Mouse (Mus musculus) retina, postnatal 1 day (tissue): ENCODE results near the gene Inka2.
"Not testable (repeated sequence)": the region's sequence is repeated elsewhere in the genome, so short reads cannot be mapped to it uniquely, and the experiment has no call there.

Experiments
- DNase-seq: peaks from one replicate; pipeline ENCODE4 v3.0.0-alpha.2; 2012

Inka2 gene

DNA sequence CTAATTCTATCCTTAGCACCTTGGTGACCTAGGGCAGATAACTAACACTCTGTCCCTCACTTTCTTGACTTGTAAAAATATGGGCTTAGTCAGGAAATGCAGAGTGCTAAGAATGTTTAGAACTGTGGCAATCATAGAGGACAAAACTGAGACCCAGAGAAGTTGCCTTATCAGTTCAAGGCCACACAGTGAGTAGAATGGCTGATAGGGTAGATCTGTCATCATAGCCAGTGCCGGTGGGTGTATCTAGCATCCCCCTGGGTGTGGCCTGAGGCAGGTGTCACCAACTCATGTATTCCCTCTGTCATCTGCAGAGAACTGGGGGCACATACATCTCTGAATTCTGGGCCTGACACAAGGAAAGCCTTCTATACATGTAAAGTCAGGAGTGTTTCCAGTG, 6.1 kb upstream of the Inka2 start:
- no peak for DNase-seq

DNA sequence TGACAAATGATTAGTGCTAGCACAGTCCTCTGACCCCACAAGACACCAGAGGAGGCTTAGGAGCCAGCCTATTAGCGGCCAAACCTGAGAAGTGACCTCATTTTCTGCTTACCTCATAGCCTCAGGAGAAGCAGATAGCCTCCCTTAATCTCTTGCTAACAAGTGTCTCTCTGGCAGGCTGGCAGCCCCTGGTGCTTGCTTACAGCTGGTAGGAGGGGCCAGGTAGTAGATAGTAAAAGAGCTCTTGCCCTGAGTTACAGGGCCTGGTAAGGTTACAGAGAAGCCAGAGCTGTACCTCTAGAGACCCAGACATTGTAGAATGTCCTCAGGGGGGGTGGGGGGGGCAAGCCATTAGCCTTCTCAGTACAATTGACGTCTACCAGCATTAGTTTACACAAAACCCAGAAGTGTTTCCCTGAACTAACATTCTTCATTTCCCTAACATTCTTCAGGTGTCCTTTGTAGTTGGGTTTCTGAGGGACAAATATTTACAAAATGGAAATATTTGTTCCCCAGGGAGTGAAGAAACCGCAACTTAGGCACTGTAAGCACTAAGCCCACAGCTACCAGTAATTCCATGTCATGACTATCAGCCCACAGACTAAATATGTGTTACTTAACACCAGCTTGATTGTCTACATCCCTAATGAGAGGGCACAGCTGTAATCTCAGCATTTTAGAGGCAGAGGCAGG, 5.0 kb upstream of the Inka2 start:
- DNase-seq, result peak; percentile 65

DNA sequence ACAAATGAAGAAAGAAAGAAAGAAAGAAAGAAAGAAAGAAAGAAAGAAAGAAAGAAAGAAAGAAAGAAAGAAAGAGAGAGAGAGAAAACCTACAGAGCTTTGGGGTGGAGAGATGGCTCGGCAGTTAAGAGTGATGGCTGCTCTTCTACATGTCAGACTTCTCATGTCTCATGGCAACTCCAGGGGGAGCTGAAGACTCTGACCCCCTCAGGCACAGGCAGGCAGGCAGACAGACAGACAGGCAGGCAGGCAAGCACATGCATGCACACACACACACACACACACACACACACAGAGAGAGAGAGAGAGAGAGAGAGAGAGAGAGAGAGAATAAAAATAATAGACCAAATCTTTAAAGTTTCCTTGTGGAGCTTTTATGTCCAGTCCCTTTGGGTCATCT, 3.6 kb upstream of the Inka2 start:
- DNase-seq, result not testable (repeated sequence)

DNA sequence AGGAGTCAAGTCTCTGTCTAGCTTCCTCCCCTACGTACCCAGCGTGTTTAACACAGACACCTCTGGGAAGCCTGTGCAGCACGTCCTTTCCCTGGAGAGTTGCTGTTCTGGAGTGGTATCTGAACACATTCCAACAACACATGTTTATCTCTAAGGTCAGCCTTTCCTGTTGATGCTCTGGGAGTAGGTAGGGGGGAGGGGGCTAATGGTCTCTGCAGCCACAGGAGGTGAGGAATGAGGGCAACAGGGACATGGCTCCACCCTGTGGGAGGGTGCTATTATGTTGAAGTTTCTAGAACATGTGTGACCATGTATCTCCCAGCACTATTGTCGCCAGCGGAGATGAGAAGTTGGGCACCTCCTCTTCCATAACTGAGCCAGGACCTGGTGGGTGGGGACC, 3.0 kb upstream of the Inka2 start:
- no peak for DNase-seq

DNA sequence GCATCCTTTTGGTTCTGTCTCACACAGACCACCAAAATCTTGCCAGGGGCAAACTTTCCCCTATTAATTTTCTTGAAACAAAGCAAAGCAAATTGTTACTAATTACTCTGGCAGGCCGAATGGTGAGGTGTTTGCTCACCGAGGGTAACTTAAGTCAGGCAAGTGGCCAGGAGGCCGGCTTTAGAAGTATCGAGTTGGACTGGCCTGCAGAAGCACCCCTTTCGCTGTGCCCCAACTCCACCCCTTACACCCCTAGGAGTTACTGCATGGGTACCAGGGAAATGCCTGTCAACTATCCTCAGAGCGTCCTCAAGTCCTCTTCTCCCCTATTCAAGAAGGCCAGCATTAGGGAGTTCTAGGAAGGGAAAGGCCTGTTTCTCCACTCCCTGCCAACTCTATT, 828 bp upstream of the Inka2 start:
- no peak for DNase-seq

DNA sequence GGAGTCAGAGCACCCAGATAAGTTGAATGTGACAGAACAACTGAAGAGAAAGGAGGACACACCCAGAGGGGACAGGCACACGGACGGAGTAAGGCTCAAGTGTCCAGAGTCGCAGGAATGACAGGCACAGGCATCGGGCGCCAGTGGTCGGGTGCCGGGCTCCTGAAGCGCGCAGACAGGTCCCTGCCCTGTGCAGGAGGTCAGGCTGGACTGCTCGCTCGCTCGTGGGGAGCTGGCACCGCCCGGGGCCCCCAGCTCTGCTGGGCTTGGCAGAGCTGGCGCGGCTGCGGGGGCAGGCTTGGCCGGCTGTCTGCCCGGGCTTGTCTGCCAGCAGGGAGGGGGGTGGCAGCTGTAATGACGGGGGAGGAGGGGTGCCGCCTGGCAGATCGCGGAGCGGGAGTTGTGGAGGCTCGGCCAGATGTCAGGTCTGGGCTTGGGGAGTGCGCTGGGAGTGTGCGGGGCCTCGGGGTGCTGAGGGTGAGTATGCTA, 706 bp downstream of the Inka2 start:
- peak; percentile 78 for DNase-seq

DNA sequence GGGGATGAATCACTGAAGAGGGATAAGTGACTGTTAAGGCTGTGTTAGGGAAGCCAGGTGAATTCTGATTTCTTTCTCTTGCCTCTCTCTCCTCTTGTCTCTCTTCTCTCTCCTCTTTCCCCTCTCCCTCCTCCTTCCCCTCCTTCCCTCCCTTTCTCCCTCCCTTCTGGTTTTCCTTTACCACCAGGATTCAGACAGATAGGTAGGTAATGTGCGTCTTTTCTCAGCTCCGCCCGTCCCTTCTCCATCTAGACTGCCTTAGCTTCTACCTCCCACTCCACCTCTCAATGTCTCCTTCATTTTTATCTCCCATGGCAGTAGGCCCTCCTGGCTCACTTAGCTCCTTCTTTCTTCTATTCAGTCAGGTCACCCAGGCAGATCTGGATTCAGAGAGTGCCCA, 1.2 kb downstream of the Inka2 start:
- DNase-seq, result no peak

DNA sequence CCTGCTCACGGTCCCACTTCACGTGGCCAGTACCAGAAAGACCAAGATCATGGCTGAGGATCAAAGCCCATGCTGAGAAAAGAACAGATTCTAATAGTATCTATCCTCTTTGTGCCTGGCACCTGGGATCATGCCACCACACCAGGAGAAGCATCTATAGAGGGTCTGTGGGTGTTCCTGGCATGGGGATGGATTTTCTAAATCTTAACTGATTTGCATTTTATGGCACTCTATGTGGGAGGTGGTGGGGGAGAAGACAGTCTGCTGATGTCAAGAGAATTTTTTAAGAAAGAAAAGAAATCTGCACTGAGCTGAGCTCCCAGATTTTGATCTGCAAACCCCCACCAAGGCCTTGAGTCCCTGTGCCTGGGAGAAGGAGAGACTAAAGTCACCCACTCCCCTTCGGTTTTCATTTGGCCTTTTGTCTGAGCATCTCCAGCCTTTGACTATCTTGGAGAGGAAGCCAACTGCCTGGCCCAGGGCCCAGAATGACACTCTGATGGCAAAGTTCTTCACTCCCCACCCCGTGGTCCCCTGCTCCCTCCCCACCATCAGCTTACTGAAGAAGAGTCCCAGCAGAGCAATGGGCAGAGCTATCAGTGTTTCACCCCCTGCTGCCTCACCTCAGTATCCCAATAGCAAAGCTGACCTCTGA, 2.1 kb downstream of the Inka2 start:
- DNase-seq, result no peak

DNA sequence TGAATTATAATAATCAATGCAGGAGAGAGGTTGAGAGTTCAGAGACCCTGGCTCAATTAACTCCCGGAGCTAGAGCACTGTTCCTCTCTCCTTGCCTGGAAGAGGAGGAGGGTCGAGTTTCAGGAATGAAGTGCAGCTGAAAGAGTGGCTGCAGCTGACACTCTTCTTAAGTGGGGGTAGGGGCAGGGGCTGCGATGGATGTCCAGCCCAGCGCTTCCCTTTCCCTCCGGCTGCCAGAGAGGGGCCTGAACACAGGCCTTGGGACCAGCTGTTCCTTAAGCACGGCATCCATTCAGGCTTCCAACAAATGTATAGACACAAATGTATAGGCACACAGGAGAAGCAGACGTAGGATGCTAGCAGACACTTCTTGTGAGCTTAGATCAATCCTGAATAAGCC, 3.2 kb downstream of the Inka2 start:
- no peak for DNase-seq

DNA sequence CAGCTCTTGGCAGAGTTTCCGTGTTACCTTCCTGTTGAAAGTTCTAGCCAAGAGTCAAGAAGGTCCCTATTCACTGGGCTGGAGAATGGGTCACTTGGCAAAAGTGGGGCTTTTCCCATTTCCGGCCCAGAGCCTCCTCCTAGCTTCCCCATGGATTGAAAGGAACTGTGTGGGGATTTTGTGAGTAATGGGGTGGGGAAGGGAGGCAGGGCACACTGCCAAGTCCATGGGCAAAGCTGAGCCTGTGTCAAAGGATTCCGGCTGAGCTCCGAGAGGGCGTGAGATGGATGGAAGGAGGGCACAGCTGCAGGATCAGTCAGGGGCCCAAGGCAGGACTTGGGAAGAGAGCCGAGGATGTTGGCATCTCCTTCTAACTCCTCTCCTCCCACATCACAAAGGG, 5.8 kb downstream of the Inka2 start:
- peak; percentile 57 for DNase-seq

DNA sequence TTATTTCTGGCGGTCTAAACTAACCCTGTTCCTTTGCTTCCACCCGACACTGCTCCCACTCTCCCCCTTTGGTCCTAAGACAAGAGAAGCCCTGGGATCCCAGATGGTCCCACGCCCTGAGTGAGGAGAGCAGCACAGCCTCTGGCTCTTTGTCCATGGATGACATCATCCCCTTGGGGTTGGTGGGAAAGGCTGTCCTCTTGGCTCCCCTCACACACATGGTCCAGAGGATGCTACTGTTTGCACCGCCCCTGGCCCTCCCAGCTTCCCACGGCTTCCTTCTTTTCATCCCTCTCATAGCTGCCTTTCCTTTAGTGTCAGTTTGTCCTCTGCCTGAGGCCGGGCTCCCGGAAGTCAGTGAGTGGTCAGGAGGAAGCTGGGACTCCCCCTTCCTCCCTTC, 7.3 kb downstream of the Inka2 start:
- DNase-seq, result peak; percentile 51

DNA sequence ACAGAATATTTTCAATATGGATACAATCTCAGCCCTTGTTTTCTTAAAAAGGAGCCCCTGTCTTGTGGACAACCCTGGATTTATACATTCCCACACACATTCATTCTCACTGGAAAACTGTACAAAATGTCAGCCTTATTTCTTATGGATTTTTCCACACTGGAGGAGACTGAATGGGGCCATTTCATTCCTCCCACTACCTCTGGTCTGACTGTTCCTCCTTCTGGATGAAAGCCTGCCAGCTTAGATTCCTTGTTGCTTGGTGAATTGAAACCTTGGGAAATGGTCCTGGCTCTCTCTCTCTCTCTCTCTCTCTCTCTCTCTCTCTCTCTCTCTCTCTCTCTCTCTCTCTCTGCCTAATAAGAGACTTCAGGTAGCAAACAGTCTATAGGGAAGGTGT, 8.4 kb downstream of the Inka2 start:
- no peak for DNase-seq

DNA sequence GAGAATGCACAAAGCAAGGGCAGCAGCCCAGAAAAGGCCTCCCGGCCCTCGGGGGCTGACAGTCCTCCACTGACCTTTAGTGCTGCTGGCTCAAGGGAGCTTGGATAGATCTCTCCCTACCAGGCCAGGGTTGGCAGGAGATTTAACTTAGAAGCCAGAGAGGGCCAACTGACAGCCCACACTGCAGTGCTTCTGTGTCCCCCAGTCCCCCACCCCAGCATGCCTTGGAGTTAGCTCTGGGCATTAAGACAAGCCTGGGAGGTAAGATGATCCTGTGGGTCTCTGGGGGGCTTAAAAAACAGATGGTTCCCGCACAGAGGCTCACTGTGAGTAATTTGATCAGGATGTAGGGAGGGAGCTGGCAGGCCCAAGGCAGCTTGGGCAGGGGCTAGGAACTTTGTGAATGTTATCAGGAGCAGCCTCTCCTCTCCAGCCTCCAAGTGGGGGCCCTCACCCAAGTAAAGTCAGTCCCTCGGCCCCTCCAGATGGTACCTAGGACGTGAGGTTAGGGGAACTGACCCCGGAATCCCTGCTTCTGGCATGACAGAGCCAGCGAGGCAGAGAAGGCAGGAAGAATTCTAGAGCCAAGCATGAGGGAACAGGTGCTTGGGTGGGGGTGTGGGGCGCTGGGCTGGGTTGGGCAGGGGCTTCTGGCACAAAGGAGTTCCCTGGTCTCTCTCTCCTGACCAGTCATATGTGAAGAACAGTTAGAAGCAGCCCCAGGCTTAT, 9.9 kb downstream of the Inka2 start:
- peak; percentile 77 for DNase-seq

DNA sequence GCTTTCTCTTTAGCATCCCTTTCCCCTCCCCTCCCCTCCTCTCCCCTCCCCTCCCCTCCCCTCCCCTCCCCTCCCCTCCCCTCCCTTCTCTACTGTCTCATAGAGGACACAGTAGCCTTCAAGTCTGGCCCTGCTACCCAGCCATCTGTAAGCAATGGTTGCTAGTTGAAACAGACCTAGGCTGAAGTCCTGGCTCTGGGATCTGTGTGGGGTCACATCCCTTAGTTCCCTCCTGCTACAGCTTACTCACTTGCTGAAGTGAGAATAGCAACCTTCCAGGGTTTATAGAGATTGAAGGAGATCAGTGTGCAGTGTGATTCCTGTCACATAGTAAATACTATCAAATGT, 10.4 kb downstream of the Inka2 start:
- peak; percentile 62 for DNase-seq

DNA sequence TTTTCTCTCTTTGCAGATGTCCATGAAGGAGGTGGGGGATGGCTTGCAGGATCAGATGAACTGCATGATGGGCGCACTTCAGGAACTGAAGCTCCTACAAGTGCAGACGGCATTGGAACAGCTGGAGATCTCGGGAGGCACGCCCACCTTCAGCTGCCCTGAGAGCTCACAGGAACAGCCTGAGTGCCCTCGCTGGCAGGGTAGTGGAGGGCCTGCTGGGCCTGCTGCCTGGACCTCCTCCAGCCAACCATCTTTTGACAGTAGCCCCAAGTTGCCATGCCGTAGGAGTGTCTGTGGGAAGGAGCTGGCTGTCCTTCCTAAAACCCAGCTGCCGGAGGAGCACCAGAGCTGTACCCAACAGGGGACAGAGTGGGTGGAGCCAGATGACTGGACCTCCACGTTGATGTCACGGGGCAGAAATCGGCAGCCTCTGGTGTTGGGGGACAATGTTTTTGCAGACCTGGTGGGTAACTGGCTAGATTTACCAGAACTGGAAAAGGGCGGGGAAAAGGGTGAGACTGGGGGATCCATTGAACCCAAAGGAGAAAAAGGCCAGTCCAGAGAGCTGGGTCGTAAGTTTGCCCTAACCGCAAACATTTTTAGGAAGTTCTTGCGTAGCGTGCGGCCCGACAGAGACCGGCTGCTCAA, 12.1 kb downstream of the Inka2 start:
- DNase-seq, result no peak

DNA sequence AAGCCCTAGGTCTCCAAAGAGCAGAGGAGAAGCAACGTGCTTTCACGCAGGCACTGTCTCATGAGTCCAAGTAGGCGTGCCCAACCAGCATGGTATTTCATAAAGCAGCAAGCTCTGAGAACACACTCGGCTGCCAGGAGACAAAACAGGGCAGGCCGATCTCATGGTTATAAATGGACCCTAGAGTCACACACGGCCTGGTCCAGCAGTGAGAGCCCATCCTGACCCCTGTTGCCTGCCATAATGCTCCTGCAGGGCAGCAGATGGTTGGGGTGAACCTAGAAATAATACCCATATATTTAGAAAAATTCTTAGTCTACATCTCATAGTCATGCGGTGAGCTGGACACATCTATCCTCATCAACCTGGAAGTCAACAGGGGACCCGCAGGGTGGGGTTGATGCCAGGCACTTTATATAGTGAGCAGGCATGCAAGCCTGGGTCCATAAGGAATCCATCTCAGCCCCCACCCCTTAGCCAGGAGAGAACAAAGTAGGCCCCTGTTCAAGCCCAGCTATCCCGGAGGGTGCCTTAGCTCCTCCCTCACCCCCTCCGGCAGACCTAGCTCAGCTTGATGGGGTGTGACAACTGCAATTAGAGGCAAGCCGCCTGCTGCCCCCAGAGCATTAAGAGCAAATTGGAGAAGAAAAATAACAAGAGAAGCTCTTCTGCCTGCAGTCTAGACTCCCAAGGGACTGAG, 13.6 kb downstream of the Inka2 start:
- DNase-seq, result peak; percentile 90

DNA sequence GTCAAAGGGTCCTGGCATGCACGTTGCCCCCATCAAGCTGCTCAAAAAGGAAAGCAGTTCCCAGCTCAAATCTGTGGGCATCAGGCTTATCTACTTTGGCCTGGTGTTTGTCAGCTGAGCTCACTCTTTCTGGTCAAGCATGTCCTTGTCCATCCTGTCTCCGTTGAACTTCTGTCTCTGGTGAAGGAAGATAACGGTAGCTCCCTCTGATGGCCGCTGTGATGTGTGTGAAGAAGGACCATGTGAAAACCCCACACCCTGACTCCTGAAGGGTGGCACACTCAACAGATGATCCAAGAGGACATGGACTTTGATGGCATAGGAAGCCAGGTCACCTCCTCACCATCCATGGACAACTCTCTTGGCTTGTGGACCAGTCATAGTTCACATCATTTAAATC, 14.3 kb downstream of the Inka2 start:
- DNase-seq, result peak; percentile 42

DNA sequence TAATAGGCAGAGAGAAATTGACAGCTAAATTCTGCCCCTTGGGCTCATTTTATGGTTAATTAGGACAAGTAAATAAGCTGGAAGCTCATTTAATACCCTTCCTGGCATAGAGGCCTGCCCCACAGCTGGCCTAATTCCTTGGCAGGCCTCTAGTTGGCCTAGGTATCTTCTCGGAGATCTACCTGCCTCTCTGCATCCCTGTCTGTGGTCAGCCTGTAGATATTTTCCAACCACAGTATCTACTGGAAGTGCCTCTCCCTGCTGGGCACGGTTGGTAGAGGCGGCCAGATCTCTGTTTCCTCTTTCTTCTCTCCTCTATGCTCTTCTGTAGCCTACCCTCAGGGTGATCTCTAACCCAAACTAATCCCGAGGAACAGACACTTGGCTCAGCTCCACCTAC, 15.6 kb downstream of the Inka2 start:
- DNase-seq, result no peak

DNA sequence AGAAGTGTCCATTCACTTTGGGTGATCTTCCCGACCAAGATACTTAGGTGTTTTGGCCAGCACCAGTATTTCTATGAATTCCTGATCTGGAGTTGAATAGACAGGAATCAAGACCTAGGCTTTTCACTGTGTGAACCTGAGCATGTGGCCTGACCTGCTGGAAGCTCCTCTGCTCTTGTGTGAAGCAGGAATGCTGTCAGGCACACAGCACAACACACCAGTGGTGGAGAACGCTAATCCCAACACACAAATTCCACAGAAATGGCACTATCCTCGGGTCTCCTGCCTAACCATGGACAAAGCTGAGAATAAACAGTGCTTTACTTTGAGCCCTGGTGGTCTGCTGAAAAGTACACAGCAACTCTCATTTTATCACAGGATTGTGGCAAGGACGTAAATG, 16.1 kb downstream of the Inka2 start:
- no peak for DNase-seq

DNA sequence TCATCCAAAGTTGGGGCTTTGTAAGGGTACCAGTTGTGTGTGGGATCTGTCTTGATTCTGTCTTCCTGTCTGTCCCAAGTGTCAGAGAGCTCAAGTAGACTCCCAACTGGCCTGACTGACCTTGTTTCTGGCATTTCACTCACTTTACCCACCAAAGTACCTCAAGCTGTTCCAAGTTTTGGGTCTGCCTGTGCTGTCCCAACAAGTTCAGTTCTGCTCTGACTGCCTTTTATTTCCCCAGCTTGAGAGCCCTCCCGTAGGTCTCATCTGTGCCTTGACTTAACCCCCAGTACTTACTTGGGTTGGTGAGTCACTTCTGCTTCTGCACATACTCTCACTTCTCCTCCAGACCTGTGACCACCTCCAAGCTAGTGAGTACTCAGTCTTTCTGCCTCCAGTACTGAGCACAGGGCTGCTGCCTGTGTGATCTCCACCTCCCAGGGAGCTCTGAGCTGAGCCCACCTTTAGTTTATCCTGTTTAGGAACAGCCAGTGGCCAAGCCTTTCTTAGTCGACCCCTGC, 17.3 kb downstream of the Inka2 start:
- DNase-seq, result no peak

DNA sequence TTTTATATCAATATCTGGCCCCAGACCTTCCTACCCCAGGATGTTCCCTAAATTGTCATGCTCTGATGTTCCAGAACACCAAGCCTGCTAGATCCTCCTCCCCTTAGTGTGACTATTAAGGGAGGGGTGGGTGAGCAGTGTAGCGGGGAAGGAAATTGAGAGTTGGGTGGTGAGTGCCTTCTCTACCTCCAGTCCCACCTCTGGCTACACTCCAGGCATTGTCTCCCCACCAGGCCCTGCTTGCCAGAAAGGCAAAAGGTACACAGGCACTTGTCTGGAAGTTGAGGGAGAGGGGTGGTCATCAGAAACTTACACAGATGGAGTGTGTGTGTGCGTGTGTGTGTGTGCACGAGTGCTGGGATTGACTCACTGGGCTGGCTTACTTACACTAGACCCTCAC, 18.1 kb downstream of the Inka2 start:
- DNase-seq, result no peak

DNA sequence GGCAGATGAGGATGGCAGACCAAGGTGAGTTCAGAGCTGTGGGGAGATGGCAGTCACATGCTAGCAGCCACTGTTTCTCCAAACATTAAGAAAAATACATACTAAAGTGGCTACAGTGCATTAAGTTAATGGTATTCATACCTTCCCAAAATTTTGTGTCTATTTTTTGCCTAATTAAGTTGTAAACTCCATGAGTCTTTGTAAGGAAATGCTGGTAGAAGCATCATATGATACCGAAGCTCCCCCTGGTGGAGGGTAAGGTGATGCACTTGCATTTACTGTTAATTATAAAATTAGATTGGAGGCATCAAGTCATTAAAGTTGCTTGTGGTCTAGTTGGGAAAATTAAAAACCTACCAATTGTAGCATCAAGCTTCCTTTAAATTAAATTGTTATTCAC, 21.6 kb downstream of the Inka2 start:
- peak; percentile 79 for DNase-seq

DNA sequence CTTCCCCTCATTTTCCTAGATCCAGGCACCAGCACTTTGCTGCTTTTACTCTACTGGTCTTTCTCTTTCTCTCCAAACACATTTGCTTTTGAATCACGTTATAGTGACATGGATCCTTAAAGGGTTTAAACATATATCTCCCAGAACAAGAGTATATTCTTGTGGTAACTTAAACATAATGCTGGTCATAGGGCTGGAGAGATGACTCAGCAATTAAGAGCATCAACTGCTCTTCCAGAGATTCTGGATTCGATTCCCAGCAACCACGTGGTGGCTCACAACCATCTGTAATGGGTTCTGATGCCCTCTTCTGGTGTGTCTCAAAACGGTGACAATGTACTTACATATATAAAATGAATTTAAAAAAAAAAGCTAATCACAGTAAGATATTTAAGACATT, 28.0 kb downstream of the Inka2 start:
- DNase-seq, result no peak
